Mouse (Mus musculus): ENCODE results near the gene Hnrnpk. TPM values are rescaled to one million over a fixed set of nuclear protein-coding genes. Genes with fewer than 3 reads are reported as not detected.

Hnrnpk gene
- polyA plus RNA-seq, 1 experiment from 2014 or later: 2,646 TPM

- Histone ChIP-seq H3K4me1 (replicated peaks; ENCODE audit: control insufficient read depth, insufficient read depth, low read length) (no peaks in the 10 kb centered on the region), H3K4me2 (ENCODE audit: low read depth, low read length, severe bottlenecking) (no peak overlapping the region), H3K36me3 (ENCODE audit: control insufficient read depth, insufficient read depth, low read length) (no peaks in the 10 kb centered on the region), H3K9ac (ENCODE audit: low read length) (no peak overlapping the region), H3K4me3 (ENCODE audit: low read depth, low read length) (no peak overlapping the region), H3K27ac (ENCODE audit: low read depth, low read length) (no peak overlapping the region), H3K27me3 (ENCODE audit: control insufficient read depth, insufficient read depth, low read length) (no peaks in the 10 kb centered on the region), H3K9me3 (ENCODE audit: control insufficient read depth, low read length) (no peaks in the 10 kb centered on the region)
- WGBS: 85% methylated on average over 4 of the region's 4 CpGs
- ATAC-seq (replicated peaks; ENCODE audit: low FRiP score) (no peak), DNase-seq (ENCODE audit: low spot score) (no peak)
Measured at GRCm38 (mm10) chr13:58422242-58422641, 19.1 kb upstream of the Hnrnpk start.

- WGBS: 85% methylated on average over 4 of the region's 4 CpGs
- Histone ChIP-seq H3K27ac (ENCODE audit: low read depth, low read length) (no peak overlapping the region), H3K4me1 (replicated peaks; ENCODE audit: control insufficient read depth, insufficient read depth, low read length) (no peaks in the 10 kb centered on the region), H3K4me2 (ENCODE audit: low read depth, low read length, severe bottlenecking) (no peak overlapping the region), H3K9ac (ENCODE audit: low read length) (no peak overlapping the region), H3K4me3 (ENCODE audit: low read depth, low read length) (no peak overlapping the region), H3K9me3 (ENCODE audit: control insufficient read depth, low read length) (no peaks in the 10 kb centered on the region), H3K27me3 (ENCODE audit: control insufficient read depth, insufficient read depth, low read length) (no peaks in the 10 kb centered on the region), H3K36me3 (ENCODE audit: control insufficient read depth, insufficient read depth, low read length) (no peaks in the 10 kb centered on the region)
- DNase-seq (ENCODE audit: low spot score) (no peak), ATAC-seq (replicated peaks; ENCODE audit: low FRiP score) (no peak)
Measured at GRCm38 (mm10) chr13:58421026-58421425, 17.9 kb upstream of the Hnrnpk start.

GRCm38 (mm10) chr13:58419266-58419665 lies 16.1 kb upstream of the Hnrnpk start:
- no peak for DNase-seq (ENCODE audit: low spot score)
- no peak overlapping the region for H3K4me2 ChIP-seq (ENCODE audit: low read depth, low read length, severe bottlenecking)
- H3K27me3 ChIP-seq (ENCODE audit: control insufficient read depth, insufficient read depth, low read length): no peaks in the 10 kb centered on the region
- no peak for ATAC-seq (replicated peaks; ENCODE audit: low FRiP score)
- no peak overlapping the region for H3K27ac ChIP-seq (ENCODE audit: low read depth, low read length)
- H3K4me3 ChIP-seq (ENCODE audit: low read depth, low read length): no peak overlapping the region
- H3K9ac ChIP-seq (ENCODE audit: low read length): no peak overlapping the region
- H3K36me3 ChIP-seq (ENCODE audit: control insufficient read depth, insufficient read depth, low read length): no peaks in the 10 kb centered on the region
- H3K4me1 ChIP-seq (replicated peaks; ENCODE audit: control insufficient read depth, insufficient read depth, low read length): no peaks in the 10 kb centered on the region
- H3K9me3 ChIP-seq (ENCODE audit: control insufficient read depth, low read length): no peaks in the 10 kb centered on the region
- WGBS: 100% methylated on average over 1 of the region's 1 CpGs

GRCm38 (mm10) chr13:58418656-58419055 lies 15.5 kb upstream of the Hnrnpk start:
- 91% methylated on average over 4 of the region's 4 CpGs for WGBS
- DNase-seq (ENCODE audit: low spot score) (no peak), ATAC-seq (replicated peaks; ENCODE audit: low FRiP score) (no peak)
- no peak overlapping the region for H3K9ac ChIP-seq (ENCODE audit: low read length)
- no peak overlapping the region for H3K27ac ChIP-seq (ENCODE audit: low read depth, low read length)
- no peak overlapping the region for H3K4me3 ChIP-seq (ENCODE audit: low read depth, low read length)
- no peaks in the 10 kb centered on the region for H3K27me3 ChIP-seq (ENCODE audit: control insufficient read depth, insufficient read depth, low read length)
- H3K4me1 ChIP-seq (replicated peaks; ENCODE audit: control insufficient read depth, insufficient read depth, low read length): no peaks in the 10 kb centered on the region
- H3K36me3 ChIP-seq (ENCODE audit: control insufficient read depth, insufficient read depth, low read length): no peaks in the 10 kb centered on the region
- H3K9me3 ChIP-seq (ENCODE audit: control insufficient read depth, low read length): no peaks in the 10 kb centered on the region
- no peak overlapping the region for H3K4me2 ChIP-seq (ENCODE audit: low read depth, low read length, severe bottlenecking)

GRCm38 (mm10) chr13:58415838-58416237 lies 12.7 kb upstream of the Hnrnpk start:
- DNase-seq (ENCODE audit: low spot score) (no peak), ATAC-seq (replicated peaks; ENCODE audit: low FRiP score) (no peak)
- Histone ChIP-seq H3K27me3 (ENCODE audit: control insufficient read depth, insufficient read depth, low read length) (no peaks in the 10 kb centered on the region), H3K36me3 (ENCODE audit: control insufficient read depth, insufficient read depth, low read length) (no peaks in the 10 kb centered on the region; the same call in 1 of the 2 replicates), H3K9ac (ENCODE audit: low read length) (no peak overlapping the region), H3K4me2 (ENCODE audit: low read depth, low read length, severe bottlenecking) (no peak overlapping the region), H3K4me3 (ENCODE audit: low read depth, low read length) (no peak overlapping the region), H3K9me3 (ENCODE audit: control insufficient read depth, low read length) (no peaks in the 10 kb centered on the region), H3K27ac (ENCODE audit: low read depth, low read length) (no peak overlapping the region), H3K4me1 (replicated peaks; ENCODE audit: control insufficient read depth, insufficient read depth, low read length) (no peaks in the 10 kb centered on the region)
- WGBS: 87% methylated on average over 5 of the region's 5 CpGs

GRCm38 (mm10) chr13:58415374-58415773 lies 12.2 kb upstream of the Hnrnpk start:
- peaks cover under 1% of the 10 kb centered on the region; the same call in 1 of the 2 replicates for H3K36me3 ChIP-seq (ENCODE audit: control insufficient read depth, insufficient read depth, low read length)
- no peak overlapping the region for H3K4me2 ChIP-seq (ENCODE audit: low read depth, low read length, severe bottlenecking)
- ATAC-seq (replicated peaks; ENCODE audit: low FRiP score) (no peak), DNase-seq (ENCODE audit: low spot score) (no peak)
- no peak overlapping the region for H3K9ac ChIP-seq (ENCODE audit: low read length)
- H3K27ac ChIP-seq (ENCODE audit: low read depth, low read length): no peak overlapping the region
- H3K4me1 ChIP-seq (replicated peaks; ENCODE audit: control insufficient read depth, insufficient read depth, low read length): no peaks in the 10 kb centered on the region
- no peaks in the 10 kb centered on the region for H3K9me3 ChIP-seq (ENCODE audit: control insufficient read depth, low read length)
- WGBS: 96% methylated on average over 6 of the region's 6 CpGs
- no peak overlapping the region for H3K4me3 ChIP-seq (ENCODE audit: low read depth, low read length)
- no peaks in the 10 kb centered on the region for H3K27me3 ChIP-seq (ENCODE audit: control insufficient read depth, insufficient read depth, low read length)

- Histone ChIP-seq H3K9ac (ENCODE audit: low read length) (no peak overlapping the region), H3K27me3 (ENCODE audit: control insufficient read depth, insufficient read depth, low read length) (no peaks in the 10 kb centered on the region), H3K9me3 (ENCODE audit: control insufficient read depth, low read length) (no peaks in the 10 kb centered on the region), H3K4me3 (ENCODE audit: low read depth, low read length) (no peak overlapping the region), H3K27ac (ENCODE audit: low read depth, low read length) (no peak overlapping the region), H3K36me3 (ENCODE audit: control insufficient read depth, insufficient read depth, low read length) (peaks cover 2% of the 10 kb centered on the region; the same call in 1 of the 2 replicates), H3K4me1 (replicated peaks; ENCODE audit: control insufficient read depth, insufficient read depth, low read length) (no peaks in the 10 kb centered on the region), H3K4me2 (ENCODE audit: low read depth, low read length, severe bottlenecking) (no peak overlapping the region)
- no peak for DNase-seq (ENCODE audit: low spot score)
- 88% methylated on average over 4 of the region's 4 CpGs for WGBS
- ATAC-seq (replicated peaks; ENCODE audit: low FRiP score): no peak
Measured at GRCm38 (mm10) chr13:58411073-58411472, 7.9 kb upstream of the Hnrnpk start.

- ATAC-seq (replicated peaks; ENCODE audit: low FRiP score) (peak; percentile 63), DNase-seq (ENCODE audit: low spot score) (no peak)
- peak overlapping the region; percentile 100 for H3K4me3 ChIP-seq (ENCODE audit: low read depth, low read length)
- WGBS: 0% methylated on average over 26 of the region's 48 CpGs
- peaks cover 6% of the 10 kb centered on the region for H3K36me3 ChIP-seq (ENCODE audit: control insufficient read depth, insufficient read depth, low read length)
- peak overlapping the region; percentile 100 for H3K9ac ChIP-seq (ENCODE audit: low read length)
- no peaks in the 10 kb centered on the region for H3K27me3 ChIP-seq (ENCODE audit: control insufficient read depth, insufficient read depth, low read length)
- H3K4me2 ChIP-seq (ENCODE audit: low read depth, low read length, severe bottlenecking): peak overlapping the region; percentile 55
- peak overlapping the region; percentile 98 for H3K27ac ChIP-seq (ENCODE audit: low read depth, low read length)
- H3K9me3 ChIP-seq (ENCODE audit: control insufficient read depth, low read length): no peaks in the 10 kb centered on the region
- no peaks in the 10 kb centered on the region; the same call in 1 of the 2 replicates for H3K4me1 ChIP-seq (replicated peaks; ENCODE audit: control insufficient read depth, insufficient read depth, low read length)
Measured at GRCm38 (mm10) chr13:58402744-58403110, 416 bp downstream of the Hnrnpk start.

GRCm38 (mm10) chr13:58402003-58402743 lies 970 bp downstream of the Hnrnpk start, which contains the start of gene Rmi1:
Rmi1 (plus strand) TSS chr13:58402248.
- 0% methylated on average over 64 of the region's 91 CpGs for WGBS
- peak; percentile 99 for DNase-seq (ENCODE audit: low spot score)
- H3K4me2 ChIP-seq (ENCODE audit: low read depth, low read length, severe bottlenecking): peak within 1 kb of the TSS; percentile 85
- H3K4me3 ChIP-seq (ENCODE audit: low read depth, low read length): peak within 1 kb of the TSS; percentile 100
- no peaks in the 10 kb centered on the region; the same call in 1 of the 2 replicates for H3K4me1 ChIP-seq (replicated peaks; ENCODE audit: control insufficient read depth, insufficient read depth, low read length)
- peak; percentile 93 for ATAC-seq (replicated peaks; ENCODE audit: low FRiP score)
- peak within 1 kb of the TSS; percentile 98 for H3K27ac ChIP-seq (ENCODE audit: low read depth, low read length)
- H3K9ac ChIP-seq (ENCODE audit: low read length): peak within 1 kb of the TSS; percentile 100
- peaks cover 11% of the 10 kb centered on the region for H3K36me3 ChIP-seq (ENCODE audit: control insufficient read depth, insufficient read depth, low read length)
- no peaks in the 10 kb centered on the region for H3K27me3 ChIP-seq (ENCODE audit: control insufficient read depth, insufficient read depth, low read length)
- no peaks in the 10 kb centered on the region for H3K9me3 ChIP-seq (ENCODE audit: control insufficient read depth, low read length)

All from forebrain, embryonic 11.5 days (tissue).